Mouse (Mus musculus) heart, postnatal 0 days (tissue): ENCODE results near the gene Heg1.

Source experiments
- CTCF ChIP-seq: IDR thresholded peaks from 2 replicates; pipeline ENCODE4 v1.5.1; 2016; ENCODE audit warnings: antibody characterized with exemption, control low read depth, low read depth
- EP300 ChIP-seq: IDR thresholded peaks from 2 replicates; pipeline ENCODE4 v1.6.1; 2016; ENCODE audit warnings: antibody characterized with exemption, low read depth

- no peak for TF ChIP-seq CTCF
- TF ChIP-seq EP300, result no peak
These were observed 57.6 kb downstream of the Heg1 start for GRCm38 (mm10) chr16:33741795-33742194.
